Mouse (Mus musculus): ENCODE measurements at regions not wholly inside any gene's neighbourhood (a gene's known extent, or its start where the extent isn't known, plus 50 kb on each side); places are given as distances from the start of the nearest gene placed in this dataset.

GRCm38 (mm10) chr7:73138861-73139493 lies 236.3 kb upstream of the Rgma start:
- TF ChIP-seq CTCF (IDR thresholded peaks at IDR 0.05 in 2 of 3, conservative IDR thresholded peaks at IDR 0.05 in 1 of 3; ENCODE audit: control insufficient read depth in 1 of 3, insufficient read depth in 1 of 3, low read depth in 2 of 3, low read length in 3 of 3, poor library complexity in 1 of 3, severe bottlenecking in 1 of 3) (no peak), MYC (IDR thresholded peaks at IDR 0.05; ENCODE audit: low read depth, low read length) (no peak), POLR2A (IDR thresholded peaks at IDR 0.05; ENCODE audit: control insufficient read depth in 1 of 2, insufficient read depth in 1 of 2, low read depth in 1 of 2, low read length in 2 of 2, poor library complexity in 1 of 2) (no peak), HCFC1 (IDR thresholded peaks at IDR 0.05; ENCODE audit: low read depth, low read length) (no peak), GATA1 (IDR thresholded peaks at IDR 0.05; ENCODE audit: low read depth, low read length) (no peak), E2F4 (IDR thresholded peaks at IDR 0.05; ENCODE audit: borderline replicate concordance, low read depth, low read length) (no peak), TAL1 (IDR thresholded peaks at IDR 0.05; ENCODE audit: low read length) (no peak), MAFK (IDR thresholded peaks at IDR 0.05; ENCODE audit: borderline replicate concordance, low read depth, low read length) (no peak)

Measured in MEL (cell line).